Mouse (Mus musculus): ENCODE results near the gene Oprd1. TPM values are rescaled to one million over a fixed set of nuclear protein-coding genes. Genes with fewer than 3 reads are reported as not detected.
A peak's percentile ranks its signal among the peaks of the same experiment; 100 is the strongest.

The Oprd1 gene
- polyA plus RNA-seq, 2 experiments from 2014 or later: not detected

- ATAC-seq: no peak
Measured at GRCm38 (mm10) chr4:132079555-132080275, 64.6 kb downstream of the Oprd1 start.

GRCm38 (mm10) chr4:132078296-132078714, 66.0 kb downstream of the Oprd1 start:
- no peak for ATAC-seq

DNA sequence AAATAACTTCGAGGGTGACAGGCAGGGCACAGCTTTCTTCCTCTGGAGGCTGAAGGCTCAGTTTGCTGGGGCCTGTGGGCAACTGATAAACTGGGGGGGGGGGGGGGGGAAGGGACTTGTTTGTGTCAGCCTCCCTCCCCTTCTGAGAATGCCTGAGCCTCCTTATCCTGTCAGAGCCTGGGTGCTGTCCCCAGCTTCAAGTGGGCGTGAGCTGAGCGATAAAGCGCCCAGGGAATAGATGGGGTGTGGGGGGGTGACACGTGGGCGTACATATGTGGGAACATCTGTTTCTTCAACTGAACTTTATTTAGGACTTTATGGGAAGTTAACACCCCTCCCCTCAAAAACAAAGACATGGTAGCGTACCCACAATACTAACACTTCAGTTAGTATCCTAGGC, 66.8 kb downstream of the Oprd1 start:
- ATAC-seq: no peak

GRCm38 (mm10) chr4:132076480-132077405, 67.5 kb downstream of the Oprd1 start:
- ATAC-seq: no peak

GRCm38 (mm10) chr4:132075796-132076195, 68.5 kb downstream of the Oprd1 start:
- ATAC-seq: no peak

- ATAC-seq: peak; percentile 97
Measured at GRCm38 (mm10) chr4:132074933-132075769, 69.1 kb downstream of the Oprd1 start, which contains the start of gene Epb41. Gene Epb41 (minus strand): TSS chr4:132075321.

DNA sequence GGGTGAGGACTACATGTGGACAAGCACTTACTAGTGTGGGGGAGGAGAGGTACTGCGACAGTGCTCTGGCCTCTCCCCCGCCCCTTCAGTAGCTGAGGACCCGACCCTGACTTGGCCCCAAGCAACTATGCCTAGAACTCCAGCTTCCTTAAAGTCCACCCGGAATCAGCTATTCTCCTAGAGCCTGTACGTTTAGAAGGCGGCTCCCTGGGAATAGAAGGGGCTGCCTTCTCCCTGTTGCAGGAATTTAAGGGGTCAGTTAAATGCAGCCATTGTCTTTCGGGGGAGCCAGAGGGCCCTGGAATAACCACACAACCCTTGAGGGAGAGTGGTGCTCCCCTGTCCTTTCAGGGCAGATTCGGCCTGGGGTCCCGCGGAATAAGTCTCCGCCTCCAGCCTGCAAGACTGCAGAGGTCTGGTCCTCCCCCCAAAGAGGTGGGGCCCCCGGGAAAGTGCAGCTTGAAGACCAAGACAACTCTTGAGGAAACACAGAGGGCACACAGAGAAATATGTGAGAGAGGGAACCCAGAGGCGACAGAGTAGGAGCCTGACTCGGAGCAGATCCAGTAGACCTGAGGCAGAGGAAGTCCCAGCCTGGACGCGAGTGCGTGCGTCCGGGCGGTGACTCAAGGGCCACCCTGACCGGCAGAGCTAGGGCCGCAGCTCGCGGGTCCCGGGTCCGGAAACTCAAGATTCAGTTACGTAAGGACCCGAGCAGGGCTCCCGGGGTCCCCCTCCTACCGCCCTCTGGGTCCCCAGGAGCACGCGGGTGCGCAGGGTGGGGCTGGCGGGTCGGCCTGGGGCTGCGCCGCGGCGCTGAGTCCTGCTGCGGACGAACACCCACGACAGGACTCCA, 70.0 kb downstream of the Oprd1 start, which contains the start of gene Gm10300:
Gene Gm10300, plus strand, starts transcription at position 621 of the 856 bp plus-strand sequence.
- ATAC-seq: peak; percentile 8

GRCm38 (mm10) chr4:132072946-132073345, 71.3 kb downstream of the Oprd1 start:
- ATAC-seq: no peak

GRCm38 (mm10) chr4:132072156-132072555, 72.1 kb downstream of the Oprd1 start:
- ATAC-seq: no peak

DNA sequence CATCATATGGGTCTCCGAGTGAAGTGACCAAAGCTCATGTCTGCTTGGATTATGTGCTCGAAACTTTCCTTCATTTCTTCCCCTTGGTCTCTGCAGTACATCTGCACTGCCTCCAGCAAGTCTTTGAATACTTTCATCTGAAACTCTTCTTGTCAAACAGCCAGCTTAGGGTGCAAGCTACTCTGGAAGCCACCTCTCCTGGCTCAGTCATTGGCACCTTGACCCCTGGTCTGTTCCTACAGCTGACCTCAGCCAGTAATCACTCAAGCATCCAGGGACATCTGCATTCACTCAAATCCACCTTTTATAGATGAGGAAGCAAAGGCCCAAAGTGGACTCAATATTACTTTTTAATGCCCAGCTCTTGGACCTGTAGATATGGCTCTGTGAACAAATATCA, 72.6 kb downstream of the Oprd1 start:
- ATAC-seq: no peak

DNA sequence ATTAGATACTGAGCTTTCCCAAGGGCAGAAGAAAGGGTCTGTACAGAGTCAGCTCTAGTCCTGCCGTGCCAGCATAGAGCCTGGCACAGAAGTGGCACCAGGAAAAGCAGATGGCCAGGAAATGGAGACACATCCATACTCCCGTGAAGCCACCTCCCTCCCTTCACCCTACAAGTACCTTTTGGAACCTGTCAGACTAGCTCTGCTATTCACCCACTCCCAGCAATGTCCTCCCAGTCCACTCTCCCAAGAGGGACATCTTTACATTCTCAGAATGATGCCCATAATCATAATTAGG, 76.4 kb downstream of the Oprd1 start:
- no peak for ATAC-seq

- ATAC-seq: no peak
Measured at GRCm38 (mm10) chr4:132067112-132067937, 77.0 kb downstream of the Oprd1 start.

DNA sequence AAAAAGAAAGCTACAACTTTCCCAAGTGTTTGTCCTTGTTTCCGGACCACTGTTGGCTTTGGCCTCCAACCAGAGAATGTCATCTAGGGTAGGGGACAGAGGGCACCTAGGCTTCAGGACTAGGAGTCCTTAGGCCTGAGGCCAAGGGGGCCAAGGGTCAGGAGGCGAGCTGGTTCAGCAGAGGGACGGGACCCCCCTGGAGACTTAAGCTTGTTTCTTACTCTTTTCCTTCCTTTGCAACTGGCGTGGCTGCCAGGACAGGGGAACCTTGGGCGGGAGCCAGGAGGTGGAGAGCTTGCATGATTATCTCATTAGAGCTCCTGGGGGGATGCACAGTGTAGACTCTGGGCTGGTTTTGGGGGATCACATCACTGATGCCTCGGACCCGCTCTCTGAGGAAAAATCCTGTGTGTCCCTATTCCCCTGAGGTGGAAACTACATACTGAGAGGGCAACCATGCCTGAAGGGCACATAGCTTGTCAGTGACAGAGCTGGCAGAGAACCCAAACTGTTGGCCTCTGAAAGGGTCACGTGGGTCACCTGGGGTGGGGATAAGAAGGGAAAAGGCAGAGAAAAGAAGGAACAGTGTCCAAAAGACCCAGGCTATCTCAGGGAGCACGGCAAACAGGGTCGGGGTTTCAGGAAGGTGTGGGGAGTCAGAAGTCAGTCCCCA, 78.0 kb downstream of the Oprd1 start:
- ATAC-seq: no peak

GRCm38 (mm10) chr4:132065578-132065977, 78.7 kb downstream of the Oprd1 start:
- ATAC-seq: no peak

GRCm38 (mm10) chr4:132064550-132064949, 79.7 kb downstream of the Oprd1 start:
- no peak for ATAC-seq

DNA sequence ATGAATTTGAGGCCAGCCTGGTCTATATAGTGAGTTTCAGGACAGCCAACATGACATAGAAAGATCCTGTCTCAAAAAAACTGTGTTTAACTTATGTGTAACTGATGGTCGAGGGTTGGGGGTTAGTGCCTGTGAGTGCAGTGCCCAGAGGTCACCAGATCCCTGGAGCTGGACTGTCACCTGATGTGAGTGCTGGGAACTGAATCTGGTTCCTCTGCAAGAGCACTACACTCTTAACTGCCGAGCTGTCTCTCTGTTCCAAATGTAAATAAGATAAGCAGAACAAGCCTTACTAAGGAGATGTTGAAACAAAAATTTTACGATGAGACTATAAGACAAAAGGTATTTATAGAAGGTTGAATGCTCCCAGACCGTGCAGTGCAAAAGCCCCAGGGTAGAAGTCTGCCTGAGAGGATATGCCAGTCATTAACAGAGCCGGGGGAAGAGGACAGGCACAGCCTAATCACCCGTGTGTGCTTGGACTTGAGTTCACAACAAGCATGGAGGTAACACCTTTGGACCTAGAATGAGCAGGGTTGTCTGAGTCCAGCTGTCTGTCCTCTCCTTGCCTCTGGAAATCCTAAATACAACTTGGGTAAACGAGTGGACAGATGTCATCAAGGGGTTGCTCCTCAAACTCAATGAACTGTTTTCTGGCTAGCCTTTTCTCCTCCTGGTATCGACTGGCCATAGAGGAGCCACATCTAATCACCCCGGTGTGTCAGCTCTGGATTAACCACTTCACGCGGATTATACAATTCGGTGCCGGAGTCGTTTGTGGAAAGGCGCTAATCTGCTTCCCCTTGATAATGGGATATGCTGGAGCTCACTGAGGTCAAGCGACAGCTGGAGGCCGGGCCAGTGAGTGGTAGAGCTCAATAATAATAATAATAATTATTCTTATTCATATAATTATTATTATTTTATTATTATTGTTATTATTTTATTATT, 81.1 kb downstream of the Oprd1 start:
- no peak for ATAC-seq

GRCm38 (mm10) chr4:132062289-132062688, 82.0 kb downstream of the Oprd1 start:
- ATAC-seq: no peak
